Mouse (Mus musculus) lung, adult 2 months (tissue): ENCODE results near the gene Rgs8.

Source experiments
- CTCF ChIP-seq: fragments of 200-500 bp; IDR thresholded peaks from 2 replicates; pipeline ENCODE4 v1.5.1; 2011; ENCODE audit warnings: mild to moderate bottlenecking, low read length, control low read depth; ENCODE audit not compliant: insufficient read depth
- POLR2A ChIP-seq: fragments of 200-500 bp; IDR thresholded peaks from 2 replicates; pipeline ENCODE4 v1.6.1; 2011; ENCODE audit warnings: low read depth, mild to moderate bottlenecking, control low read depth, low read length, borderline replicate concordance; ENCODE audit errors: extremely low read depth

DNA sequence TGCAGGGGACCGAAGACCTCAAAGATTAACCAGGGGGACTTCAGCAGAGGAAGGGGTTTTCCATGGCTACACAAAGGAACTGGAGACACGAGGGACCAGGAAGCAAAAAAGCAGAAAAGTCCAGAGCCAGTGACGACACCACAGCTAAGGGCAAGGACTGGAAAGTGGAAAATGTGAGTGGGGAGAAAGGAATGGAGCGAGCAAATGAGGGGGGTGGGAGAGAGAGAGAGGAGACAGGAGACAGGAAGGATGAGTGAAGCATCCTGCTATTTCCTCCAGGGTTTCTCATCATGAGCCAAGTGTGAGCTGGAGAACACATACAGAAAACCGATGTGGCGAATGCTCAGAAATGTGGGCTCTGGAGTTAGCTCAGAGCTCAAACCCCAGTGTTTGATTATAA lies 83.3 kb downstream of the Rgs8 start:
- no peak for TF ChIP-seq CTCF
- TF ChIP-seq POLR2A = no peak
